Mouse (Mus musculus) C2C12 (cell line): ENCODE measurements around the gene Gipc2. TPM values are rescaled to one million over a fixed set of nuclear protein-coding genes. Genes with fewer than 3 reads are reported as not detected.

ENCODE experiments used
- H3K27me3 ChIP-seq: one replicate; pipeline ENCODE4 v1.6.1; 2011; ENCODE audit not compliant: control insufficient read depth, insufficient read depth, insufficient read length
- H3K36me3 ChIP-seq: one replicate; pipeline ENCODE4 v1.6.1; 2011; ENCODE audit not compliant: control insufficient read depth, insufficient read depth
- H3K4me3 ChIP-seq: one replicate; pipeline ENCODE4 v1.5.1; 2011; ENCODE audit warnings: mild to moderate bottlenecking, control low read depth; ENCODE audit not compliant: poor library complexity, insufficient read depth, severe bottlenecking
- H3K79me2 ChIP-seq: one replicate; pipeline ENCODE4 v1.6.1; 2011; ENCODE audit not compliant: control insufficient read depth, insufficient read depth
- H3K79me3 ChIP-seq: one replicate; pipeline ENCODE4 v1.6.1; 2011; ENCODE audit warnings: low read depth, control low read depth
- H3ac ChIP-seq: one replicate; pipeline ENCODE3; 2011; ENCODE audit warnings: low read depth; ENCODE audit not compliant: control insufficient read depth, insufficient read length
- CEBPB ChIP-seq: IDR thresholded peaks from one replicate; pipeline ENCODE4 v1.6.1; 2011; ENCODE audit warnings: low read depth, mild to moderate bottlenecking, control low read depth, moderate library complexity
- CTCF ChIP-seq: IDR thresholded peaks from one replicate; pipeline ENCODE4 v1.5.1; 2011; ENCODE audit not compliant: control insufficient read depth, insufficient read depth, insufficient read length
- FOSL1 ChIP-seq: IDR thresholded peaks from one replicate; pipeline ENCODE4 v1.8.0; 2011; ENCODE audit warnings: mild to moderate bottlenecking, low read length; ENCODE audit not compliant: poor library complexity, insufficient read depth, severe bottlenecking
- MAX ChIP-seq: IDR thresholded peaks from one replicate; pipeline ENCODE4 v1.6.1; 2011; ENCODE audit warnings: mild to moderate bottlenecking, control low read depth
- MYOD1 ChIP-seq: IDR thresholded peaks from one replicate; pipeline ENCODE4 v1.6.1; 2011; ENCODE audit warnings: low read depth; ENCODE audit not compliant: control insufficient read depth, insufficient read length
- MYOG ChIP-seq: IDR thresholded peaks from one replicate; pipeline ENCODE4 v1.6.1; 2011; ENCODE audit not compliant: control insufficient read depth, insufficient read length; ENCODE audit errors: extremely low read depth
- USF1 ChIP-seq: IDR thresholded peaks from one replicate; pipeline ENCODE4 v1.6.1; 2011; ENCODE audit warnings: low read depth, mild to moderate bottlenecking, control low read depth, moderate library complexity
- polyA plus RNA-seq: library from polyadenylated mRNA; unstranded; fragments of >200 nt; fragmentation: generic; extraction: Trizol; gene quantifications from one replicate; pipeline ENCODE4 v1.2.1, GENCODE M21; 2012; ENCODE audit warnings: missing spikeins

Gene Gipc2
- polyA plus RNA-seq, 1 experiment: 1.2 TPM

- peaks cover 50% of the 10 kb centered on the region for H3K36me3 ChIP-seq
- no peak overlapping the region for H3ac ChIP-seq
- peaks cover 43% of the 10 kb centered on the region for H3K79me2 ChIP-seq
- TF ChIP-seq FOSL1: no peak
- no peak for TF ChIP-seq MYOG
- TF ChIP-seq CEBPB: no peak
- no peak for TF ChIP-seq MYOD1
- no peak for TF ChIP-seq MAX
- TF ChIP-seq CTCF: no peak
- TF ChIP-seq USF1: no peak
- peaks cover 32% of the 10 kb centered on the region for H3K79me3 ChIP-seq
- H3K4me3 ChIP-seq: no peak overlapping the region
- no peaks in the 10 kb centered on the region for H3K27me3 ChIP-seq
Observed at GRCm38 (mm10) chr3:152183522-152183921, 17.5 kb upstream of the Gipc2 start.

- Histone ChIP-seq H3K4me3 (no peak overlapping the region), H3K27me3 (no peaks in the 10 kb centered on the region), H3K79me2 (peaks cover 14% of the 10 kb centered on the region), H3ac (no peak overlapping the region), H3K36me3 (peaks cover 34% of the 10 kb centered on the region), H3K79me3 (peaks cover 4% of the 10 kb centered on the region)
- TF ChIP-seq MYOG (no peak), FOSL1 (no peak), MYOD1 (no peak), MAX (no peak), CEBPB (no peak), USF1 (no peak), CTCF (no peak)
Observed at GRCm38 (mm10) chr3:152180624-152181023, 14.6 kb upstream of the Gipc2 start.

GRCm38 (mm10) chr3:152179285-152179684, 13.3 kb upstream of the Gipc2 start:
- Histone ChIP-seq H3ac (no peak overlapping the region), H3K79me3 (no peaks in the 10 kb centered on the region), H3K79me2 (peaks cover under 1% of the 10 kb centered on the region), H3K4me3 (no peak overlapping the region), H3K36me3 (peaks cover 23% of the 10 kb centered on the region), H3K27me3 (no peaks in the 10 kb centered on the region)
- TF ChIP-seq MYOG: no peak
- TF ChIP-seq MYOD1: no peak
- TF ChIP-seq USF1: no peak
- TF ChIP-seq CTCF: no peak
- no peak for TF ChIP-seq FOSL1
- TF ChIP-seq MAX: no peak
- no peak for TF ChIP-seq CEBPB

GRCm38 (mm10) chr3:152178816-152179215, 12.8 kb upstream of the Gipc2 start:
- Histone ChIP-seq H3K36me3 (peaks cover 18% of the 10 kb centered on the region), H3K27me3 (no peaks in the 10 kb centered on the region), H3K79me3 (no peaks in the 10 kb centered on the region), H3ac (no peak overlapping the region), H3K4me3 (no peak overlapping the region), H3K79me2 (no peaks in the 10 kb centered on the region)
- TF ChIP-seq USF1 (no peak), MYOG (no peak), CEBPB (no peak), MYOD1 (no peak), MAX (no peak), CTCF (no peak), FOSL1 (no peak)

DNA sequence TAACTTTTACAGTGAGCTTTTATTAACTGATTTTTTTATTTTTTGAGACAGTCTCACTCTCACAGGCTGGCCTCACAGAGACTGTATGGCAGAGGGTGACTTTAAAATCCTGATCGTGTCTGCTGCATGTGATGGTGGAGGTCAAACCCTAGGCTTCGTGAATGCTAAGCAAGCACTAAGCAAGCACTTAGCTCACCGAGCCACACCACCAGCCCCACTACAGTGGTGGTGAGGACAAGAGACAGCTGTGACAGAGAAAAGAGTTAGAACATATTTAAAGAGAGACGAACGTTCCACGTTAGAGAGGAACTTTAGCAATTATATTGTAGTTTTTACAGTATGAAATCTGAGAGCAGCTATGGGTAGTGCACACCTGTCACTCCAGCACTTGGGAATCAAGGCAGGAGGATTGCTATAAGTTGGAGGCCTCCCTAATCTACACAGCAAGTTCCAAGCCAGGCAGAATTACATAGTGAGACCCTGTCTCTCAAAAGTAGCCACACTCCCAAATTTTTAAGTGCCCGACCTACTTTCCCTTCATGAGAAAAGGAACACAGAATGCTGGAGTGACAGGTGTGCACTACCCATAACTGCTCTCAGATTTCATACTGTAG, 6.4 kb upstream of the Gipc2 start:
- Histone ChIP-seq H3K27me3 (no peaks in the 10 kb centered on the region), H3K79me3 (no peaks in the 10 kb centered on the region), H3K79me2 (no peaks in the 10 kb centered on the region), H3ac (no peak overlapping the region), H3K36me3 (no peaks in the 10 kb centered on the region), H3K4me3 (no peak overlapping the region)
- no peak for TF ChIP-seq FOSL1
- TF ChIP-seq MYOG: no peak
- TF ChIP-seq CTCF: no peak
- TF ChIP-seq MAX: no peak
- TF ChIP-seq CEBPB: no peak
- TF ChIP-seq MYOD1: no peak
- no peak for TF ChIP-seq USF1

DNA sequence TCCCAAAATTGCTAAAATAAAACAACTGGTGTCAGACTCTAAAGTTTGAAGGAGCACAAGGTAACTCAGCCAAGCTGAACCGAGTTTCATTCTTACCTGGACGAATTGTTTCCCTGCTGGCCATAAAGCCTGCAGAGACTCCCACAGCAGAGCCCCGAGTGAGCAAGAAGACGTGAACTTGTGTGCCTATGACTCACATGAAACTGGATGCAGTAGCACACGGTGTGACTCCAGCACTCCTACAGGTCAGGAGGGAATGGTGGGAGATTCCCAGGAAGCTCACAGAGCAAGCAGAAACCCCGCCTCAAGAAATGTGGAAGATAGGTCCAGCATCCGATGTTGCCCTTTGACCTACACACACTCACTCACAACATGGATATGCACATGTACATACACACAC, 5.8 kb upstream of the Gipc2 start:
- no peaks in the 10 kb centered on the region for H3K27me3 ChIP-seq
- H3ac ChIP-seq: no peak overlapping the region
- no peak overlapping the region for H3K4me3 ChIP-seq
- TF ChIP-seq MYOD1: no peak
- TF ChIP-seq MAX: peak; percentile 41
- H3K36me3 ChIP-seq: no peaks in the 10 kb centered on the region
- H3K79me2 ChIP-seq: no peaks in the 10 kb centered on the region
- no peaks in the 10 kb centered on the region for H3K79me3 ChIP-seq
